Mouse (Mus musculus) cerebellum, adult 11 months (tissue): ENCODE results near the gene Tor3a.

Experiments used
- DNase-seq: peaks from one replicate; pipeline ENCODE4 v3.0.0; 2022

Tor3a gene

GRCm38 (mm10) chr1:156630965-156631364 lies 43.2 kb downstream of the Tor3a start:
- DNase-seq, result no peak

GRCm38 (mm10) chr1:156629984-156630383 lies 44.2 kb downstream of the Tor3a start:
- DNase-seq, result no peak

GRCm38 (mm10) chr1:156626729-156627128 lies 47.4 kb downstream of the Tor3a start:
- no peak for DNase-seq

GRCm38 (mm10) chr1:156624231-156624630 lies 49.9 kb downstream of the Tor3a start:
- DNase-seq, result no peak

- no peak for DNase-seq
Measured at GRCm38 (mm10) chr1:156620951-156621350, 53.2 kb downstream of the Tor3a start.

- no peak for DNase-seq
Measured at GRCm38 (mm10) chr1:156620292-156620909, 53.8 kb downstream of the Tor3a start.

- no peak for DNase-seq
Measured at GRCm38 (mm10) chr1:156617811-156618210, 56.3 kb downstream of the Tor3a start.

GRCm38 (mm10) chr1:156616989-156617598 lies 57.1 kb downstream of the Tor3a start:
- no peak for DNase-seq

GRCm38 (mm10) chr1:156615381-156616133 lies 58.6 kb downstream of the Tor3a start:
- DNase-seq, result no peak

- no peak for DNase-seq
Measured at GRCm38 (mm10) chr1:156614710-156615109, 59.4 kb downstream of the Tor3a start.

- peak; percentile 43 for DNase-seq
Measured at GRCm38 (mm10) chr1:156613855-156614530, 60.2 kb downstream of the Tor3a start.

- DNase-seq, result no peak
Measured at GRCm38 (mm10) chr1:156610257-156610656, 63.9 kb downstream of the Tor3a start.

- no peak for DNase-seq
Measured at GRCm38 (mm10) chr1:156608496-156608895, 65.7 kb downstream of the Tor3a start.

GRCm38 (mm10) chr1:156605940-156606339 lies 68.2 kb downstream of the Tor3a start:
- DNase-seq, result no peak

- DNase-seq, result peak; percentile 24
Measured at GRCm38 (mm10) chr1:156605094-156605866, 68.9 kb downstream of the Tor3a start.
